Mouse (Mus musculus) kidney, postnatal 36 days (tissue): ENCODE data around the gene Hivep3.
A peak's percentile ranks its signal among the peaks of the same experiment; 100 is the strongest.

Experiments used
- DNase-seq, 2 experiments: peaks; one replicate each; pipeline ENCODE4 v3.0.0; 2021 to 2022; ENCODE audit warnings: mixed read lengths in 2 of 2

The Hivep3 gene

DNA sequence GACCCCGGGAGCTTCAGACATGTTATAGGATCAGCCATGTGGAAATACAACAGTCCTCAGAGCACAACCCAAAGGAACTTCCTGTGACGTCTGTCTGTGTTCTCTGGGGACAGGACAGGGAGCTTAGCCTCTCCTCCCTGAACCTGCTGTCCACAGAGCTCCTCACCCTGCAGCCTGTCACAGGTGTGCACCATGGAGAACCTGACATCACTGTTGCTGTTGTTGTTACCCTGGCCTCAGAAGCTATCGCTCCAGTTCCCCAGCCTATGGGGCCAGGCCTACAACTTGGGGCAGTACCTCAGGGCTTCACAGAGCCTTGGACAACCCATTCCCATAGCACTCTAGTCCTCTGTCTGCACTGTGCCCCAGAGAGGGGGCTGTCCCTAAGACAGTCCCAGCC is 393.7 kb downstream of the Hivep3 start:
- DNase-seq, result no peak

GRCm38 (mm10) chr4:120128033-120128432 is 394.4 kb downstream of the Hivep3 start:
- DNase-seq, result no peak

- peak; percentile 36 to 65 for DNase-seq
Observed at GRCm38 (mm10) chr4:120129233-120129885, 395.8 kb downstream of the Hivep3 start.

- no peak for DNase-seq
Observed at GRCm38 (mm10) chr4:120130926-120131325, 397.3 kb downstream of the Hivep3 start.

- DNase-seq, result peak; percentile 63 to 84
Observed at GRCm38 (mm10) chr4:120131441-120132220, 398.0 kb downstream of the Hivep3 start.

DNA sequence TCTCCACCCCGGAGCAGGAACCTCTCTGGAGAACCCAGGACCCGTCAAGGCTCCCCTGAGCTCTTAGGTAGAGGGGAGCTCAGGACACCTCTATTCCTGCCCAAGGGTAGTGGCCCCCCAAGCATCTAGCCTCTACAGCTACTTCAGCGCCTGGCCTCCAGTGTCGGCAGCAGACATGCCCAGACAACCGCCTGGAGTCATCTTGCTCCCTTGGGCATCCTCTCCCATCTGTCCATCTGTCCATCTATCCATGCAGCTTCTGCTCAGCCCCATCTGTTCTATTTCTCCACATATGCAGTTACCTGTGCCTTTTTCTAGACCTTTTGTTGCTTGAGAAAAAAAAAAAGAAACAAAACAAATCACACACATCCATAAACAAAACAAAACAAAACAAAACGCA is 400.6 kb downstream of the Hivep3 start:
- DNase-seq, result no peak

- DNase-seq, result peak in 1 of 2 experiments; percentile 17
Observed at GRCm38 (mm10) chr4:120141810-120142209, 408.2 kb downstream of the Hivep3 start.

DNA sequence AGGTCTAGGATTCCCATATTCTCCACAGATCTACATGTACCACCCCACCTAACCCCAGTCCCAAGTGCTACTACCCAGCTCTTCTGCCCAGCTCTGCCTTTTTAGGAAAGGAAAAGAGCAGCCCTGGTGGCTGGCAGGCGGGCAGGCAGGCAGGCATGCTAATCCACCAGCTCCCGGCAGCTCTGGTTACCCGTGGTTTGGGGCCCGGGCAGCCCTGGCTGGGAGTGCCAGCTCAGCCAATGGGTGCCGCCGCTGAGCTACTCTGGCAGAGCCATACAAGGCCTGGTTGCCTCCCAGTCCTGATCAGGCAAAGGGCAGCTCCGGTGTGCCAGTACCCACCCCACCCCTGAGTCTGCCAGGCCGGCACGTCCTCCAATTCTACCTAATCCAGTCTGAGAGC is 409.3 kb downstream of the Hivep3 start:
- no peak for DNase-seq

DNA sequence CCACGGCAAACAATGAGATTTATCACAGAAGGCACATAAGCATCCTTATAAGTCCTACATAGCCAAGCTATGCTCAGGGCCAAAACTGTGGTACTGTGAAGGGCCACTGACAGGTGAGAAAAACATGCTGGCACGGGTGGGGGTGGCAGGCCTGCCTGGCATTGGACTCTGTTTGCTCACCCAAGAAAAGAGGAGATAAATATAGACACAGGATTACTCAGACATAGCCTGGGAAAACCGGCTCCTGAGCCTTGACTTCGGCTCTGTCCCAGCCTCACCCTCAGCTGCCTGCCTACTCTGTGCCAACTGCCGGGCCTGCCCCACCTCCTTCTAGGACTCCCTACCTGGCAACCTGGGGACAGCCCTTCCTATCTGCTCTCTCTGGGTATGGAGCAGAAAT is 410.8 kb downstream of the Hivep3 start:
- DNase-seq, result no peak

DNA sequence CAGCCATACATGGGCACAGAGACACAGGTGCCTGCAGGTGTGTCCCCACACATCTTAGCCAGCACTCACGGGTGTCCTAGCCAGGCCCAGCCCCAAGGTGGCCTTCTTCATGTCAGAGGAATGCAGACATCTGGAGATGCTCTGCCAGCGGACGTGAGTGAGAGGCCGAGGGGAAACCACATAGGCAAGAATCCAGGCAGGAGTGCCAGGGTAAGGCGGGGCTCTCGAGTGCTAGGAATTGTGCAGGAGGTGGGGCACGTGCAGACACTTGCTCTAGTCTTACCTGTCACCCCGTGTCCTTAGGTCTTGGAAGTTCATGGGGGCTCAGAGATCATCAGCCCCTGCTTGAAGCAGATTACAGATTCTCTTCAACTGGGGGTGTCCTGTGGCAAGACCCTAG is 412.3 kb downstream of the Hivep3 start:
- DNase-seq, result no peak

GRCm38 (mm10) chr4:120148291-120149141 is 414.9 kb downstream of the Hivep3 start:
- peak; percentile 61 to 69 for DNase-seq

DNA sequence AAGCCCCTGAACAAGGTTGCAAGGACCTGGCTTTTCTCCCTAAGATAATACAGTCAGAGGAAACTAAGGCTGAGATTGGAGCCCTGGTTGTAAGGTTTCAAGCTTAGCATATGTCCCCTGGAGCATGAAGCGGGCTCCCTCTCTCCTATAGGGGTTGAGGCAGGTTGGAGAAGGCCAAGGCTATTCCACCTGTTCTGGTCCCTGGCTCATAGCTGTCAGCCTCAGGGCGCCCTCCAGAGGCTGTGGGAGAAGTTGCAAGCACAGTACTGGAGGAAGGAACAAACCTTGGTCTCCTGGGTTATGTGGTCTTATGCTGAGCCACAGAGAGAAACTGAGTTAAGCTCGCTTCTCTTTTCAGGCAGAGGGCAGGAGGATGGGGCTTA is 415.5 kb downstream of the Hivep3 start:
- DNase-seq, result no peak

DNA sequence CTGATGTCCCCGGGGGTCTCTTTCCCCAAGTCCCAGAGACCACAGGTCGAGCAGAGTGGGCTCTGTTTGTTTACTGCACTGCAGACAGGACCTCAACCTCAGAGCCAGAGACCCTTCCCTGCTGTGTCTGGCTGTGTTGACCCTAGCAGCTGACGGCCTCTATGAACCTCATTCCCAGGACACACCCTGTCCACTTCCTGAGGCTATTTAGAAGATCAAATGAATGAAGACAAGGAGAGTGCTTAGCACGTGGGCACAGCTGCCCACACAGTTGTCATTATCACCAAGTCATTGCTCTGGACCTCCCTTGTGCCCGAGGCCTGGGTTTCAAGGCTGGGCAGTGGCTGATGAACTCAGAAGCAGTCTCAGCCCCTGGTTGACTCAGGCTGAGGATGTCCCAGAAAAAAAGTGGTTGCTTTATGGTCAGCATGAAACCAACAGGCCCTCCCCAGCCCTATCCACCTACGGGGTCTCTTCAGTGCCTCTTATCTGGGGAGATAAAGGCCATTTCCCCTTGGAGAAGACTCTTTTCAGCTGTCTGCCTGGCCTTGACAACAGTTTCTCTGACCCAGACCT is 416.8 kb downstream of the Hivep3 start:
- no peak for DNase-seq

DNA sequence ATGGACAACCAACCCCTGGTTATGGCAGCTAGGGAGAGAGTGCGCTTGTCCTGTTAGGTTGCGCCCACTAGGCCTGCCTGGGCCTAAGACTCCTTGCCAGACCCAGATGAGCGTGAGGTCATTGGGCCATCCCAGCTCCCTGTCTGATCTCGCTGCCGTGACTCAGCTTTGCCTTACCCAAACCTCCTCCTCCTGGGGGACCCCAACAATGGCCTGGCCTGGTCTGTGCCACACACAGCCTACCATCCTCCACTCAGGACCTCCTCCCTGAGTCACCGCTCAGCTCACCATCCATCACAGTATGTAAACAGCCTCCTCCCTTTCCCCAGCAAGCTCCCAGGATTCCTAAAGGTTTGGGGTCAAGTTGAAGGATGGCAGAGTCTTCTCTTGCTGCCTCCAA is 418.3 kb downstream of the Hivep3 start:
- no peak for DNase-seq

DNA sequence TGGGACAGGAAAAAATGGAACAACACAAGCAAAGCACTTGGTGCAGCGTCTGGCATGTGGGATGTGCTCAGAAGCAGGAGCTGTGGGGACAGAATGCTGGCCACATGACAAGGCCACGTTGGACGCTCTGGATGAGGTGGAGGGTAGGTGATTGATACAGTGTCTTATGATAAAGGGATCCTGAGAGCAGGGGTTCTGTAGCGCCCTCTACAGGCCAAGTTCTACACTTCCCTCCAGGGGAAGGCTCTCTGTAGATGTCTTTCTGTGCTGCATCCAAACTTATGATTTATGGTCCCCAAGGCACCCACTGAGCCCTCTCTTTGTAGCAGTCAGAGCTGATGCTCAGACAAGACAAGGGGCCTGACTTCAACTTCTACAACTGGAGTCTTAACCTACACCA is 419.1 kb downstream of the Hivep3 start:
- no peak for DNase-seq

DNA sequence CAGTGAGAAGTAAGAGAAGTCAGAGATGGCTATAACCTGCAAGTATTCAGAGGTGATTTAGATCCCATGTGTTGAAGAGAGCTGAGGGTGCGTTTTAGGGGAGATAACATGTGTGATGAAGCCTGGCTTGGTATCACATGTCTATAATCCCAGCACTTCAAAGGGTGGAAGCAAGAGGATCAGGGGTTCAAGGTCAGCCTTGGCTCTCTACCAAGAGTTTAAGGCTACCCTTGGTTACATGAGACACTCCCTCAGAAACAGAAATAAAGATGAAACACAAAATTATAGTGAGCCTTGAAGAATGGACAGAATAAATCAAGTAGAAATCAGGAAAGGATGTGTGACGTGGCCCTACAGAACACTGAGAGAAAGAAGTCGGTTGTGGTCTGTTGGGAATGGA is 420.2 kb downstream of the Hivep3 start:
- no peak for DNase-seq

GRCm38 (mm10) chr4:120158714-120159310 is 425.2 kb downstream of the Hivep3 start:
- no peak for DNase-seq

DNA sequence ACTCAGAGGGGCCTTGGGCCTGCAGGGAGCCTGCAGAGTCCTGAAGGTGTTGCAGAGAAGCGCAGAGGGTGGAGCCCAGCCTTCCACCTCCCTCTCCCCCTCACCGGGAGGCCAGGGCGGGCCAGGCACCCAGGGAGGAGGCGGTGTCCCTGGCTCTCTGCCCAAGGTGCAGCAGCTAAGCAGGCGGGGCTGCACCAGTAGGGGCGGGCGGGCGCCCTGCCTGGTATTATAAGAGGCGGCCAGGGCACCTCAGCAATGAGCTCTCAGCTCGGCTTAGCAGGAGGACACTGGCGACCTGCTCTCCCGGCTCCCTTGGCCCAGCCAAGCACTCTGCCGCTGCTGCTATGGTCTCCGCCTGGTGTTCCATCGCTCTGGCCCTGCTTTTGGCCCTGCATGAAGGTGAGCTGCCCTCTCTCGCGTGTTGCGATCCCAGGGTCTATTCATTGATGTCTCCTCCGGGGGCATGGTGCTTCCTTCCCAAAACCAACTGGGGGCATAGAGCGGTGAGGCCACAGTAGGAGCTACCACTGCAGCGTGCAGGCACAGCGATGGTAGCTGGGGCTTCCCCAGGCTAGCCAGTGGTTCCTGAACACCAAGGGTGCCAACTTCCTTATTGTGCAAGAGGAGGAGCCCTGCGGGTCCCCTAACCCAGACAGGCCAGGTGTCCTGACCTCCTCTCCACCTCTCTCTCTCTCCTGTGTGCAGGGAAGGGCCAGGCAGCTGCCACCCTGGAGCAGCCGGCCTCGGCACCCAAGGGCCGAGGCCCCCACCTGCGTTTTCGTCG is 427.8 kb downstream of the Hivep3 start, which contains the start of gene Edn2:
Gene Edn2, plus strand, starts transcription at position 41 of the 784 bp plus-strand sequence.
- DNase-seq, result peak; percentile 94 to 95

DNA sequence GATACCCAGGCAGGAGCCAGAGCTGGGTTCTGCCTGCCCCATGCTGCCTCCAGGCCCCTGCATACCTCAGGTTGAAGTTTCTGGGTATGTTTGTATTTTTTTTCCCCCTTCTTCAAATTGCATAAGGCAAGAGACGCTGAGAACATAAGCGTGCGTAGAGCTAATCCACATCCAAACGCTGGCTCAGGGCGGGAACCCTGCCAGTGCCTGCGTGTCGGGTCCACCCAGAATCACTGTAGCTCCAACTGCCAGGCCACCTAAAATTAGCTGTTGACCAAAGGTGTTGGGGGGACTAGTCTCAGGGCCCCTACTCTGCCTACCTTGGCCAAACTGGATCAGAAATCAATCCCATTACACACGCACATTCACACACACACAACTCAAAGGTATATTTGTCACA is 429.0 kb downstream of the Hivep3 start:
- DNase-seq, result no peak

- peak; percentile 17 to 38 for DNase-seq
Observed at GRCm38 (mm10) chr4:120163242-120163641, 429.7 kb downstream of the Hivep3 start.

GRCm38 (mm10) chr4:120164316-120164715 is 430.7 kb downstream of the Hivep3 start:
- no peak for DNase-seq

- no peak for DNase-seq
Observed at GRCm38 (mm10) chr4:120167778-120168177, 434.2 kb downstream of the Hivep3 start.
